Mouse (Mus musculus): ENCODE results near the gene Cfap20. TPM values are rescaled to one million over a fixed set of nuclear protein-coding genes. Genes with fewer than 3 reads are reported as not detected.
"Not testable (repeated sequence)": the region's sequence is repeated elsewhere in the genome, so short reads cannot be mapped to it uniquely, and the experiment has no call there.

The Cfap20 gene
- total RNA-seq, 2 experiments from 2014 or later, result 69.4 to 72.6 TPM

- DNase-seq (ENCODE audit: extremely low spot score in 1 of 2, low spot score in 2 of 2), result no peak
- intact Hi-C loops (cut with DNase I), result no loop called here
These were observed 53.1 kb downstream of the Cfap20 start for GRCm38 (mm10) chr8:95381595-95381994.

GRCm38 (mm10) chr8:95380953-95381352 is 53.7 kb downstream of the Cfap20 start:
- DNase-seq (ENCODE audit: extremely low spot score in 1 of 2, low spot score in 2 of 2), result no peak

GRCm38 (mm10) chr8:95378928-95379327 is 55.7 kb downstream of the Cfap20 start:
- intact Hi-C loops (cut with DNase I), result not testable (repeated sequence)

More at GRCm38 (mm10) chr8:95380953-95381352, 53.7 kb downstream of the Cfap20 start:
- intact Hi-C loops (cut with DNase I), result no loop called here

GRCm38 (mm10) chr8:95377863-95378291 is 56.8 kb downstream of the Cfap20 start:
- intact Hi-C loops (cut with DNase I), result no loop called here
- DNase-seq (ENCODE audit: extremely low spot score in 1 of 2, low spot score in 2 of 2), result peak in 1 of 2 experiments; percentile 60

More at GRCm38 (mm10) chr8:95378928-95379327, 55.7 kb downstream of the Cfap20 start:
- DNase-seq (ENCODE audit: extremely low spot score in 1 of 2, low spot score in 2 of 2), result not testable (repeated sequence)

- intact Hi-C loops (cut with DNase I), result no loop called here
- DNase-seq (ENCODE audit: extremely low spot score in 1 of 2, low spot score in 2 of 2), result no peak
These were observed 57.6 kb downstream of the Cfap20 start for GRCm38 (mm10) chr8:95377101-95377500.

GRCm38 (mm10) chr8:95376309-95376999 is 58.2 kb downstream of the Cfap20 start:
- intact Hi-C loops (cut with DNase I), result no loop called here
- DNase-seq (ENCODE audit: extremely low spot score in 1 of 2, low spot score in 2 of 2), result no peak

- intact Hi-C loops (cut with DNase I), result no loop called here
- DNase-seq (ENCODE audit: extremely low spot score in 1 of 2, low spot score in 2 of 2), result no peak
These were observed 59.2 kb downstream of the Cfap20 start for GRCm38 (mm10) chr8:95375374-95375930.

GRCm38 (mm10) chr8:95374429-95374828 is 60.2 kb downstream of the Cfap20 start:
- intact Hi-C loops (cut with DNase I), result no loop called here
- no peak for DNase-seq (ENCODE audit: extremely low spot score in 1 of 2, low spot score in 2 of 2)

- intact Hi-C loops (cut with DNase I), result no loop called here
- no peak for DNase-seq (ENCODE audit: extremely low spot score in 1 of 2, low spot score in 2 of 2)
These were observed 61.2 kb downstream of the Cfap20 start for GRCm38 (mm10) chr8:95373389-95374002.

Other genes starting within 250 kb of the Cfap20 start
- gene Kifc3, start 232.1 kb downstream of the Cfap20 start, total RNA-seq (2021), result 10 to 100 TPM; 56.2 to 58.6 TPM
- under 1 TPM; 0.58 to 0.71 TPM for gene Cngb1, start 128.3 kb downstream of the Cfap20 start, total RNA-seq (2021)
- 1 to 10 TPM; 1.7 to 2.3 TPM for gene Tepp, start 124.3 kb downstream of the Cfap20 start, total RNA-seq (2021)
- 10 to 100 TPM; 17.0 to 18.0 TPM for gene Zfp319, start 102.9 kb downstream of the Cfap20 start, total RNA-seq (2021)
- 10 to 100 TPM; 19.0 to 19.4 TPM for gene Usb1, start 102.6 kb downstream of the Cfap20 start, total RNA-seq (2021)
- gene Mmp15, start 82.6 kb downstream of the Cfap20 start, total RNA-seq (2021), result 10 to 100 TPM; 29.5 to 31.9 TPM
- gene Csnk2a2, start 55.2 kb upstream of the Cfap20 start, total RNA-seq (2021), result 100 to 1,000 TPM in 1 of 2 experiments, 10 to 100 TPM in 1; 93.5 to 101 TPM
- gene Ccdc113, start 99.2 kb upstream of the Cfap20 start, total RNA-seq (2021), result 1 to 10 TPM in 1 of 2 experiments, under 1 TPM in 1; 0.73 to 1.4 TPM
- not detected for gene Prss54, start 141.5 kb upstream of the Cfap20 start, total RNA-seq (2021)
- 1 to 10 TPM; 1.3 TPM for gene Gins3, start 198.6 kb upstream of the Cfap20 start, total RNA-seq (2021)
- gene Ndrg4, start 242.1 kb upstream of the Cfap20 start, total RNA-seq (2021), result 1,000 to 10,000 TPM; 1,340 to 1,419 TPM